Mouse (Mus musculus) cerebellum, adult 9-11 months (tissue): ENCODE results near the gene Jph2.

Experiments
- DNase-seq: peaks from one replicate; pipeline ENCODE4 v3.0.0; 2022

Jph2 gene

GRCm38 (mm10) chr2:163300069-163301060, 97.4 kb downstream of the Jph2 start:
- DNase-seq: no peak

DNA sequence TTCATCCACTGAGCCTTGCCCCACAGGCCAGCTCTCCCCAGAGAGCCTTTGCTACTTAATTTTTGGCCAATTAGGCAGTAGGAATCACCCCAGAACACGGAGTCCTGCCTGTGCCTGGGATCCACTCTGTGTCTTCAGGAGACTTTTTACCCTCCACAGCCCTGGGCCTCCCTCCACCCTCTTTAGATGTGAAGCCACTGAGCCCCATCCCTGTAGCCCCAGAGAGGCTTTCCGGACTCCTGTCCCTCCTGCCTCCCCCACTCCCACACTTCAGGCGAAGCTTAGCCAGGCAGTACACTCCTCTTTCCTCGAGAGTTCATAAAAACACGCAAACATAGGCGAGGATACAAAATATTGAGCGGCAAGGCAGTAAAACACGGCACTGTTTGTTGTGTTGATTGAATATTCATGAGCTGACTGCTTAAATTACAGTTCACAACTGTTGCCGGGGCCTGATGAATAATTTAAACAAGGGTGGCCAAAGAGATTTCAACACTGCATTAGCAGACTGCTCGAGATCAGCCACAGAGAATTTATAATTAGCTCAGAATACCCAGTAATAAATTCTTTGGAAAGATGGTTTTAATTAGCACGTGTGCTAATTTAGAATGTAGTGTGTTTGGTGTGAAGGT, 100.7 kb downstream of the Jph2 start:
- no peak for DNase-seq

DNA sequence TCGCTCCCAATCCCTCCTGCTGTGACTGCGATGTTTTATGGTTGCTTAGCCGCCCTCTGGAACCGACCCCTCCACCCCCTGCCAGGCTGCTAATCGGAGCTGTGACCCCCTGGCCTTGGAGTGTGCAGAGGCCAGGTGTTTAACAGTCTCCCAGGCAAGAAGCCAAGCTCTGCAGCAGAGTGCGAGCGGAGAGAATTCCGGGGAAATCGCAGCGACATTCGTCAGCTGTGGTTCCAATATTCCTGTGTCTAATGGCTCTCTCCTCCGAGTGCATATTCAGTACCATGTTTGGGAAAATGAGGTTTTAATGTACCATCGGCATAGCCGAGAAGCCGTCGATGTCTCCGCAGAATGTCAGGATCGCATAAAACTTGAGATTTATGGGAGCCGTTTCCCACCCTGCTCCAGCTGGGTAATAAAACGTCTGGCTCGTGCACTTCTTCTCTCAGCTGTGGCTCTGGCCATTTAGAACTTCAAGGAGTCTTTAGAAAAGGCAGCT, 108.9 kb downstream of the Jph2 start:
- no peak for DNase-seq
